Mouse (Mus musculus): ENCODE measurements around the gene Xkr7. TPM values are rescaled to one million over a fixed set of nuclear protein-coding genes. Genes with fewer than 3 reads are reported as not detected.

The Xkr7 gene
- total RNA-seq, 2 experiments from 2014 or later: 1.9 to 2.1 TPM

GRCm38 (mm10) chr2:153032083-153032842 is 611 bp downstream of the Xkr7 start:
- peak in 1 of 2 experiments; percentile 71 for DNase-seq (ENCODE audit: extremely low spot score in 1 of 2, low spot score in 1 of 2)

GRCm38 (mm10) chr2:153032973-153033372 is 1.3 kb downstream of the Xkr7 start:
- no peak for DNase-seq (ENCODE audit: extremely low spot score in 1 of 2, low spot score in 1 of 2)

GRCm38 (mm10) chr2:153033545-153034230 is 2.0 kb downstream of the Xkr7 start:
- no peak for DNase-seq (ENCODE audit: extremely low spot score in 1 of 2, low spot score in 1 of 2)

- DNase-seq (ENCODE audit: extremely low spot score in 1 of 2, low spot score in 1 of 2): no peak
Observed at GRCm38 (mm10) chr2:153036690-153037089, 5.0 kb downstream of the Xkr7 start.

GRCm38 (mm10) chr2:153043886-153044285 is 12.2 kb downstream of the Xkr7 start:
- no peak for DNase-seq (ENCODE audit: extremely low spot score in 1 of 2, low spot score in 1 of 2)

GRCm38 (mm10) chr2:153045884-153046299 is 14.2 kb downstream of the Xkr7 start:
- peak in 1 of 2 experiments; percentile 23 for DNase-seq (ENCODE audit: extremely low spot score in 1 of 2, low spot score in 1 of 2)

- peak; percentile 45 to 77 for DNase-seq (ENCODE audit: extremely low spot score in 1 of 2, low spot score in 1 of 2)
Observed at GRCm38 (mm10) chr2:153047828-153048465, 16.3 kb downstream of the Xkr7 start.

GRCm38 (mm10) chr2:153049288-153049996 is 17.8 kb downstream of the Xkr7 start:
- DNase-seq (ENCODE audit: extremely low spot score in 1 of 2, low spot score in 1 of 2): peak in 1 of 2 experiments; percentile 18

- DNase-seq (ENCODE audit: extremely low spot score in 1 of 2, low spot score in 1 of 2): no peak
Observed at GRCm38 (mm10) chr2:153049997-153050358, 18.3 kb downstream of the Xkr7 start.

GRCm38 (mm10) chr2:153051095-153051494 is 19.4 kb downstream of the Xkr7 start:
- DNase-seq (ENCODE audit: extremely low spot score in 1 of 2, low spot score in 1 of 2): no peak

- DNase-seq (ENCODE audit: extremely low spot score in 1 of 2, low spot score in 1 of 2): no peak
Observed at GRCm38 (mm10) chr2:153051537-153051936, 19.9 kb downstream of the Xkr7 start.

GRCm38 (mm10) chr2:153052700-153053351 is 21.2 kb downstream of the Xkr7 start:
- DNase-seq (ENCODE audit: extremely low spot score in 1 of 2, low spot score in 1 of 2): peak in 1 of 2 experiments; percentile 29

- no peak for DNase-seq (ENCODE audit: extremely low spot score in 1 of 2, low spot score in 1 of 2)
Observed at GRCm38 (mm10) chr2:153053896-153054295, 22.2 kb downstream of the Xkr7 start.

GRCm38 (mm10) chr2:153055270-153055920 is 23.7 kb downstream of the Xkr7 start:
- DNase-seq (ENCODE audit: extremely low spot score in 1 of 2, low spot score in 1 of 2): no peak

GRCm38 (mm10) chr2:153058365-153058764 is 26.7 kb downstream of the Xkr7 start:
- DNase-seq (ENCODE audit: extremely low spot score in 1 of 2, low spot score in 1 of 2): no peak

- no peak for DNase-seq (ENCODE audit: extremely low spot score in 1 of 2, low spot score in 1 of 2)
Observed at GRCm38 (mm10) chr2:153060216-153060615, 28.6 kb downstream of the Xkr7 start.

GRCm38 (mm10) chr2:153063394-153063793 is 31.7 kb downstream of the Xkr7 start:
- DNase-seq (ENCODE audit: extremely low spot score in 1 of 2, low spot score in 1 of 2): no peak

GRCm38 (mm10) chr2:153064190-153064970 is 32.7 kb downstream of the Xkr7 start:
- DNase-seq (ENCODE audit: extremely low spot score in 1 of 2, low spot score in 1 of 2): no peak

Data from layer of hippocampus, postnatal 25 days (tissue).